7 mouse cellular contexts compared by ENCODE assay signal in the genomic region with DNA sequence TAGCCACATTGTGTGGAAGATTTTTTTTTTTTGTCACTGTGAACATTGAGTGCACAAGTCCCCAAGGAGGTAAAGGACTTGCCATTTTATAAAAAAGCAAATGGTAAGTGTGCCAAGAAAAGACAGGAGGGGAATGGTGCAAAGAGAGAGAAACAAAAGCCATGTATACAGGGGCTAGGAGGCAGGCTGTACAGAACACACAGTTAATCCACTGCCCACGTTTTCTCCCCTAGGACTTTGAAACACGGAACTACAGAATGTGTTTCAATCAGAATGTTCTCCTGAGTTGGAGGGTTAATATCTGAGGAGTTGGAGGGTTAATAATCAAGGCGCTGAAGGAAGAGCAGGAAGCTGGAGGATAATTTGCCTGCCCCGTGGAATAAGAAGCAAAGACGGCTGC.
A peak's percentile ranks its signal among the peaks of the same experiment; 100 is the strongest.
DNase-seq lines count a peak whose midpoint lies in the region; ATAC-seq and TF ChIP-seq lines count a peak whose summit lies in the region.

No protein-coding gene starts in this region.

- no peaks in the 10 kb centered on the region for H3K27me3 ChIP-seq in kidney, postnatal 0 days (ENCODE audit: insufficient read depth, low read length)
- no peaks in the 10 kb centered on the region for H3K27me3 ChIP-seq in forebrain, embryonic 12.5 days
- H3K27me3 ChIP-seq in hindbrain, embryonic 16.5 days (replicated peaks; ENCODE audit: control insufficient read depth, insufficient read depth, low read length), result no peaks in the 10 kb centered on the region
- no peaks in the 10 kb centered on the region for H3K27me3 ChIP-seq in neural tube, embryonic 13.5 days

- no peak overlapping the region for H3K4me3 ChIP-seq in kidney, postnatal 0 days (replicated peaks; ENCODE audit: low read depth, low read length)
- no peak overlapping the region for H3K4me3 ChIP-seq in forebrain, embryonic 12.5 days (replicated peaks)
- H3K4me3 ChIP-seq in hindbrain, embryonic 16.5 days (ENCODE audit: low read length), result no peak overlapping the region
- H3K4me3 ChIP-seq in neural tube, embryonic 13.5 days, result no peak overlapping the region

- peaks cover 7% of the 10 kb centered on the region; the same call in 1 of the 2 replicates for H3K4me1 ChIP-seq in kidney, postnatal 0 days (replicated peaks; ENCODE audit: insufficient read depth, low read length)
- peaks cover 17% of the 10 kb centered on the region for H3K4me1 ChIP-seq in forebrain, embryonic 12.5 days
- 0 out of 2 replicates have a peak, but pooled peaks cover 4% of the 10 kb centered on the region for H3K4me1 ChIP-seq in hindbrain, embryonic 16.5 days (ENCODE audit: control insufficient read depth, insufficient read depth, low read depth, low read length)
- H3K4me1 ChIP-seq in neural tube, embryonic 13.5 days (replicated peaks), result peaks cover 18% of the 10 kb centered on the region

- no peak for ATAC-seq in kidney, postnatal 0 days (replicated peaks; ENCODE audit: low FRiP score, low read depth)
- ATAC-seq in forebrain, embryonic 12.5 days (ENCODE audit: low FRiP score), result no peak
- ATAC-seq in hindbrain, embryonic 16.5 days, result no peak
- no peak for ATAC-seq in neural tube, embryonic 13.5 days (ENCODE audit: low read depth)

- H3K36me3 ChIP-seq in kidney, postnatal 0 days (ENCODE audit: insufficient read depth, low read length), result no peaks in the 10 kb centered on the region
- H3K36me3 ChIP-seq in forebrain, embryonic 12.5 days (replicated peaks), result no peaks in the 10 kb centered on the region
- H3K36me3 ChIP-seq in hindbrain, embryonic 16.5 days (ENCODE audit: control insufficient read depth, insufficient read depth, low read length), result no peaks in the 10 kb centered on the region
- no peaks in the 10 kb centered on the region for H3K36me3 ChIP-seq in neural tube, embryonic 13.5 days

- no peak overlapping the region for H3K27ac ChIP-seq in kidney, postnatal 0 days
- H3K27ac ChIP-seq in forebrain, embryonic 12.5 days, result no peak overlapping the region
- no peak overlapping the region; the same call in 1 of the 2 replicates for H3K27ac ChIP-seq in hindbrain, embryonic 16.5 days (ENCODE audit: low read depth, low read length)
- H3K27ac ChIP-seq in neural tube, embryonic 13.5 days (replicated peaks), result peak overlapping the region; percentile 38; the same call in 1 of the 2 replicates

- no peak for DNase-seq in kidney, postnatal 0 days (ENCODE audit: low spot score)
- DNase-seq in kidney, postnatal 4 days, result no peak
- DNase-seq in natural killer cell, adult 2 months (ENCODE audit: low spot score in 2 of 2), result no peak
- no peak for DNase-seq in adrenal gland, adult 2 months

- H3K9ac ChIP-seq in kidney, postnatal 0 days (ENCODE audit: low read depth, low read length), result no peak overlapping the region
- H3K9ac ChIP-seq in forebrain, embryonic 12.5 days, result no peak overlapping the region
- H3K9ac ChIP-seq in hindbrain, embryonic 16.5 days (ENCODE audit: low read depth, low read length), result 0 out of 2 replicates have a peak overlapping the region, but pooled peaks have one; percentile 20
- H3K9ac ChIP-seq in neural tube, embryonic 13.5 days, result peak overlapping the region; percentile 35; the same call in 1 of the 2 replicates

- WGBS in kidney, postnatal 0 days, result 15% methylated on average over 5 of the region's 5 CpGs
- 12% methylated on average over 5 of the region's 5 CpGs for WGBS in forebrain, embryonic 12.5 days
- WGBS in hindbrain, embryonic 16.5 days, result 16% methylated on average over 5 of the region's 5 CpGs
- WGBS in neural tube, embryonic 13.5 days, result 13% methylated on average over 5 of the region's 5 CpGs

- no peaks in the 10 kb centered on the region for H3K9me3 ChIP-seq in kidney, postnatal 0 days (replicated peaks; ENCODE audit: low read length)
- no peaks in the 10 kb centered on the region for H3K9me3 ChIP-seq in forebrain, embryonic 12.5 days
- no peaks in the 10 kb centered on the region for H3K9me3 ChIP-seq in hindbrain, embryonic 16.5 days (ENCODE audit: control insufficient read depth, low read length)
- H3K9me3 ChIP-seq in neural tube, embryonic 13.5 days, result no peaks in the 10 kb centered on the region

- H3K4me2 ChIP-seq in kidney, postnatal 0 days (ENCODE audit: low read length), result peak overlapping the region; percentile 51
- peak overlapping the region; percentile 35; the same call in 1 of the 2 replicates for H3K4me2 ChIP-seq in forebrain, embryonic 12.5 days
- H3K4me2 ChIP-seq in hindbrain, embryonic 16.5 days (ENCODE audit: low read length), result peak overlapping the region; percentile 42
- H3K4me2 ChIP-seq in neural tube, embryonic 13.5 days, result peak overlapping the region; percentile 49

- no peak for TF ChIP-seq CTCF in kidney, postnatal 0 days (IDR thresholded peaks at IDR 0.05; ENCODE audit: low read depth)

Comparison
In these comparisons a context has a peak if more than half of its experiments do, and no peak if none do; other contexts are left out.
1. H3K9ac ChIP-seq: peak in hindbrain, embryonic 16.5 days (single experiment) and neural tube, embryonic 13.5 days (single experiment); none in kidney, postnatal 0 days (single experiment) and forebrain, embryonic 12.5 days (single experiment).
2. Peak in every context shown above with its lines, with median percentiles within 50 percentile points of each other: H3K4me2 ChIP-seq.